Mouse (Mus musculus) hindbrain, embryonic 13.5 days (tissue): ENCODE measurements at regions not wholly inside any gene's neighbourhood (a gene's known extent, or its start where the extent isn't known, plus 50 kb on each side); places are given as distances from the start of the nearest gene placed in this dataset.
A peak's percentile ranks its signal among the peaks of the same experiment; 100 is the strongest.

Experiments used
- ATAC-seq: fragments of 200-750 bp; cut with Nextera tagmentation; 2 replicates; pipeline ENCODE4 v1.8.0; 2017; ENCODE audit warnings: moderate TSS enrichment; ENCODE audit not compliant: low FRiP score
- H3K27ac ChIP-seq: fragments of 300-500 bp; sonication (generic); 2 replicates; pipeline ENCODE4 v1.5.1; 2015; ENCODE audit warnings: inconsistent platforms, mild to moderate bottlenecking, moderate library complexity
- H3K27me3 ChIP-seq: fragments of 300-500 bp; sonication (generic); 2 replicates; pipeline ENCODE4 v1.6.1; 2015; ENCODE audit warnings: mild to moderate bottlenecking, inconsistent platforms
- H3K36me3 ChIP-seq: fragments of 300-500 bp; sonication (generic); 2 replicates; pipeline ENCODE4 v1.6.1; 2015; ENCODE audit warnings: mild to moderate bottlenecking, inconsistent platforms
- H3K4me1 ChIP-seq: fragments of 300-500 bp; sonication (generic); replicated peaks from 2 replicates; pipeline ENCODE4 v1.6.1; 2015; ENCODE audit warnings: inconsistent platforms
- H3K4me2 ChIP-seq: fragments of 300-500 bp; sonication (generic); 2 replicates; pipeline ENCODE4 v1.6.1; 2015; ENCODE audit warnings: inconsistent platforms, mild to moderate bottlenecking, moderate library complexity
- H3K4me3 ChIP-seq: fragments of 300-500 bp; sonication (generic); 2 replicates; pipeline ENCODE4 v1.5.1; 2015; ENCODE audit warnings: mild to moderate bottlenecking, inconsistent platforms
- H3K9ac ChIP-seq: fragments of 300-500 bp; sonication (generic); 2 replicates; pipeline ENCODE4 v1.6.1; 2015; ENCODE audit warnings: mild to moderate bottlenecking, inconsistent platforms
- H3K9me3 ChIP-seq: fragments of 300-500 bp; sonication (generic); 2 replicates; pipeline ENCODE4 v1.6.1; 2016; ENCODE audit warnings: inconsistent platforms
- WGBS: fragments of 180-500 bp; shearing (Covaris S2); methylation state at CpG from one replicate; pipeline ENCODE4 v1.1.7; 2015; 5-methylcytosine and 5-hydroxymethylcytosine counted together

GRCm38 (mm10) chr2:64860113-64860512 is 164.7 kb downstream of the Grb14 start:
- H3K4me1 ChIP-seq, result 0 out of 2 replicates have a peak, but pooled peaks cover 5% of the 10 kb centered on the region
- H3K4me3 ChIP-seq, result no peak overlapping the region
- no peaks in the 10 kb centered on the region for H3K27me3 ChIP-seq
- H3K36me3 ChIP-seq, result no peaks in the 10 kb centered on the region
- H3K9me3 ChIP-seq, result no peaks in the 10 kb centered on the region
- no peak overlapping the region for H3K4me2 ChIP-seq
- no peak overlapping the region for H3K27ac ChIP-seq
- 65% methylated on average over 2 of the region's 2 CpGs for WGBS
- no peak for ATAC-seq
- H3K9ac ChIP-seq, result no peak overlapping the region

- no peak overlapping the region for H3K27ac ChIP-seq
- peak overlapping the region; percentile 37 for H3K4me2 ChIP-seq
- H3K27me3 ChIP-seq, result no peaks in the 10 kb centered on the region
- H3K4me3 ChIP-seq, result no peak overlapping the region
- H3K9me3 ChIP-seq, result no peaks in the 10 kb centered on the region
- ATAC-seq, result no peak
- no peaks in the 10 kb centered on the region for H3K36me3 ChIP-seq
- WGBS, result 18% methylated on average over 7 of the region's 7 CpGs
- H3K9ac ChIP-seq, result no peak overlapping the region
- H3K4me1 ChIP-seq, result peaks cover 11% of the 10 kb centered on the region
Observed at GRCm38 (mm10) chr2:64853918-64854317, 170.9 kb downstream of the Grb14 start.

GRCm38 (mm10) chr2:64852913-64853312 is 171.9 kb downstream of the Grb14 start:
- H3K27me3 ChIP-seq, result no peaks in the 10 kb centered on the region
- no peaks in the 10 kb centered on the region for H3K36me3 ChIP-seq
- no peaks in the 10 kb centered on the region for H3K9me3 ChIP-seq
- 35% methylated on average over 5 of the region's 5 CpGs for WGBS
- H3K4me3 ChIP-seq, result no peak overlapping the region
- H3K4me2 ChIP-seq, result peak overlapping the region; percentile 37
- ATAC-seq, result 0 out of 2 replicates have a peak, but pooled peaks have one; percentile 28
- no peak overlapping the region for H3K9ac ChIP-seq
- peaks cover 11% of the 10 kb centered on the region for H3K4me1 ChIP-seq
- no peak overlapping the region for H3K27ac ChIP-seq

- Histone ChIP-seq H3K27ac (no peak overlapping the region), H3K4me2 (no peak overlapping the region), H3K9ac (no peak overlapping the region), H3K9me3 (no peaks in the 10 kb centered on the region), H3K27me3 (no peaks in the 10 kb centered on the region), H3K4me3 (no peak overlapping the region), H3K4me1 (peaks cover 11% of the 10 kb centered on the region), H3K36me3 (no peaks in the 10 kb centered on the region)
- ATAC-seq, result no peak
- 42% methylated on average over 4 of the region's 4 CpGs for WGBS
Observed at GRCm38 (mm10) chr2:64851096-64851495, 173.7 kb downstream of the Grb14 start.

GRCm38 (mm10) chr2:64850656-64851055 is 174.1 kb downstream of the Grb14 start:
- H3K4me1 ChIP-seq, result peaks cover 11% of the 10 kb centered on the region
- no peaks in the 10 kb centered on the region for H3K9me3 ChIP-seq
- H3K4me2 ChIP-seq, result no peak overlapping the region
- no peak overlapping the region for H3K4me3 ChIP-seq
- H3K36me3 ChIP-seq, result no peaks in the 10 kb centered on the region
- no peak overlapping the region for H3K9ac ChIP-seq
- 91% methylated on average over 3 of the region's 3 CpGs for WGBS
- no peaks in the 10 kb centered on the region for H3K27me3 ChIP-seq
- no peak for ATAC-seq
- no peak overlapping the region for H3K27ac ChIP-seq

- WGBS, result 78% methylated on average over 9 of the region's 9 CpGs
- Histone ChIP-seq H3K4me1 (no peaks in the 10 kb centered on the region), H3K36me3 (no peaks in the 10 kb centered on the region), H3K27me3 (0 out of 2 replicates have a peak, but pooled peaks cover 2% of the 10 kb centered on the region), H3K9ac (no peak overlapping the region), H3K27ac (no peak overlapping the region), H3K9me3 (no peaks in the 10 kb centered on the region), H3K4me2 (no peak overlapping the region), H3K4me3 (no peak overlapping the region)
- no peak for ATAC-seq
Observed at GRCm38 (mm10) chr2:64824494-64824893, 200.3 kb downstream of the Grb14 start.

- Histone ChIP-seq H3K4me3 (no peak overlapping the region), H3K9ac (no peak overlapping the region), H3K4me2 (no peak overlapping the region), H3K36me3 (no peaks in the 10 kb centered on the region), H3K9me3 (no peaks in the 10 kb centered on the region), H3K4me1 (no peaks in the 10 kb centered on the region), H3K27me3 (0 out of 2 replicates have a peak, but pooled peaks cover 2% of the 10 kb centered on the region), H3K27ac (no peak overlapping the region)
- 38% methylated on average over 7 of the region's 7 CpGs for WGBS
- ATAC-seq, result no peak
Observed at GRCm38 (mm10) chr2:64823905-64824304, 200.9 kb downstream of the Grb14 start.

- no peak overlapping the region for H3K4me2 ChIP-seq
- no peaks in the 10 kb centered on the region for H3K9me3 ChIP-seq
- H3K36me3 ChIP-seq, result no peaks in the 10 kb centered on the region
- WGBS, result 55% methylated on average over 6 of the region's 6 CpGs
- 0 out of 2 replicates have a peak, but pooled peaks cover 2% of the 10 kb centered on the region for H3K27me3 ChIP-seq
- no peak overlapping the region for H3K9ac ChIP-seq
- no peak overlapping the region for H3K4me3 ChIP-seq
- no peaks in the 10 kb centered on the region for H3K4me1 ChIP-seq
- no peak overlapping the region for H3K27ac ChIP-seq
- no peak for ATAC-seq
Observed at GRCm38 (mm10) chr2:64823074-64823473, 201.7 kb downstream of the Grb14 start.

GRCm38 (mm10) chr2:64818159-64818558 is 206.6 kb downstream of the Grb14 start:
- H3K4me3 ChIP-seq, result no peak overlapping the region
- 62% methylated on average over 5 of the region's 5 CpGs for WGBS
- no peak overlapping the region for H3K9ac ChIP-seq
- H3K27me3 ChIP-seq, result 0 out of 2 replicates have a peak, but pooled peaks cover 1% of the 10 kb centered on the region
- no peak overlapping the region for H3K27ac ChIP-seq
- ATAC-seq, result no peak
- no peak overlapping the region for H3K4me2 ChIP-seq
- no peaks in the 10 kb centered on the region for H3K4me1 ChIP-seq
- H3K9me3 ChIP-seq, result no peaks in the 10 kb centered on the region
- H3K36me3 ChIP-seq, result no peaks in the 10 kb centered on the region
